35 mouse cellular contexts compared by ENCODE assay signal in genomic region chr3:144974945-144975344, GRCm38 (mm10). TPM values are rescaled to one million over a fixed set of nuclear protein-coding genes. Genes with fewer than 3 reads are reported as not detected.
"Had no signal": no experiment of that assay in that cellular context is flagged by ENCODE, and none has a peak within 500 bp of the region (broad histone marks: within the 10 kb centered on the region; RNA-seq: fewer than 3 reads in every experiment).

Gene Clca4a, minus strand, starts transcription at chr3:144975045.

- H3K27me3 ChIP-seq: embryonic facial prominence, embryonic 12.5 days; embryonic facial prominence, embryonic 13.5 days; embryonic facial prominence, embryonic 15.5 days; forebrain, embryonic 12.5 days; forebrain, embryonic 13.5 days; forebrain, embryonic 15.5 days had no signal

- H3K36me3 ChIP-seq: embryonic facial prominence, embryonic 10.5 days; embryonic facial prominence, embryonic 12.5 days; embryonic facial prominence, embryonic 13.5 days; embryonic facial prominence, embryonic 15.5 days; forebrain, embryonic 10.5 days; forebrain, embryonic 12.5 days; forebrain, embryonic 15.5 days had no signal

- H3K27ac ChIP-seq: embryonic facial prominence, embryonic 10.5 days; embryonic facial prominence, embryonic 12.5 days; embryonic facial prominence, embryonic 13.5 days; embryonic facial prominence, embryonic 15.5 days; forebrain, embryonic 10.5 days; forebrain, embryonic 12.5 days; forebrain, embryonic 13.5 days; forebrain, embryonic 15.5 days; gastrocnemius, adult 2 months; heart, adult 2 months had no signal

- H3K4me1 ChIP-seq: embryonic facial prominence, embryonic 12.5 days; embryonic facial prominence, embryonic 13.5 days; embryonic facial prominence, embryonic 15.5 days; forebrain, embryonic 12.5 days; forebrain, embryonic 13.5 days; forebrain, embryonic 15.5 days had no signal

- DNase-seq: cerebellum, adult 2 months; cerebellum, adult 8-10 months; cerebellum, adult 9-10 months; cerebellum, adult 9-11 months; cerebellum, postnatal 10 days; cerebellum, postnatal 14 days; cerebellum, postnatal 25 days; cerebellum, postnatal 36 days; embryo, embryonic 11 days; forebrain, postnatal 0 days; gastrocnemius, adult 2 months; gastrocnemius, postnatal 10 days; gastrocnemius, postnatal 14 days; gastrocnemius, postnatal 25 days; gastrocnemius, postnatal 36 days; heart, adult 11 months; heart, adult 18-20 months; heart, adult 2 months had no signal

- H3K4me3 ChIP-seq: embryonic facial prominence, embryonic 10.5 days; embryonic facial prominence, embryonic 12.5 days; embryonic facial prominence, embryonic 13.5 days; embryonic facial prominence, embryonic 15.5 days; erythroblast, embryonic 14.5 days; forebrain, embryonic 10.5 days; forebrain, embryonic 12.5 days; forebrain, embryonic 13.5 days; forebrain, embryonic 15.5 days; gastrocnemius, adult 2 months; heart, adult 2 months had no signal

RNA-seq across cellular contexts. Expression of gene Clca4a, which starts in this region (rescaled TPM):
- polyA plus RNA-seq: cortical plate, adult 2 months; embryonic facial prominence, embryonic 11.5 days; embryonic facial prominence, embryonic 14.5 days; embryonic facial prominence, embryonic 15.5 days; erythroblast, embryonic 14.5 days; forebrain, embryonic 11.5 days; forebrain, embryonic 13.5 days; forebrain, embryonic 14.5 days; forebrain, embryonic 15.5 days; forebrain, embryonic 16.5 days; forebrain, postnatal 0 days; frontal cortex, adult 2 months; gonadal fat pad, adult 2 months; heart, adult 2 months had no signal
